Mouse (Mus musculus) macrophage (primary cell): ENCODE results near the gene Krt33a. TPM values are rescaled to one million over a fixed set of nuclear protein-coding genes. Genes with fewer than 3 reads are reported as not detected.

ENCODE experiments used
- H3K27ac ChIP-seq: fragments of 350-480 bp; formaldehyde crosslinking; 2 replicates; pipeline ENCODE4 v1.9.0; 2021
- H3K36me3 ChIP-seq: fragments of 350-480 bp; formaldehyde crosslinking; 2 replicates; pipeline ENCODE4 v1.9.0; 2021; ENCODE audit errors: inconsistent target
- H3K4me3 ChIP-seq: fragments of 350-480 bp; formaldehyde crosslinking; 2 replicates; pipeline ENCODE4 v1.9.0; 2021; ENCODE audit errors: inconsistent target
- H3K79me2 ChIP-seq: fragments of 350-480 bp; formaldehyde crosslinking; 2 replicates; pipeline ENCODE4 v1.9.0; 2021; ENCODE audit errors: inconsistent target
- WGBS: methylation state at CpG from one replicate; pipeline ENCODE4 v1.1.7; 2026; ENCODE audit warnings: inconsistent platforms; ENCODE audit not compliant: missing documents; 5-methylcytosine and 5-hydroxymethylcytosine counted together
- polyA plus RNA-seq: library from polyadenylated mRNA; stranded (reverse); fragments of 250-400 nt; gene quantifications from 3 replicates; pipeline ENCODE4 v1.2.4, GENCODE M21; 2018; ENCODE audit warnings: inconsistent platforms

The Krt33a gene
- polyA plus RNA-seq, 1 experiment from 2014 or later, result not detected

DNA sequence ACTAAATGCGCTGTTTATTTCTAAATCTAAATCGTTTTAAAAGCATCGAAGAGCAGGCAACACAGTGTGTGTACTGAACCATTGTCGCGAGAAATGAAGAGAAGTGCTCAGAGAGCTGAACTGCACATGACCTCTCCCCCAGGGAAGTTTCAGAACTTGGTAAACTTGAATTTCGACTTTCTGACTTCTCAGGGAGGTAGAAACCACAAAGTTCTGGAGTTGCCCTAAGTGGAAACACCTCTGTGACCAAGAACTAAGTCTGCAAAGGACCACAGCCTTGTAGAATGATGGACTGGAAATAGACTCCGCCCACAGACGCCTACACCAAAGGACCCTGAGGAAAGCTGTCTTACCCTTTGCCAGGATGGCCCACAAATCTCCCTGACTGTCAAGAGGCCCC is 10.1 kb downstream of the Krt33a start:
- Histone ChIP-seq H3K36me3 (no peaks in the 10 kb centered on the region), H3K79me2 (no peaks in the 10 kb centered on the region), H3K27ac (no peak overlapping the region), H3K4me3 (no peak overlapping the region)
- WGBS, result 84% methylated on average over 8 of the region's 8 CpGs

GRCm38 (mm10) chr11:100004846-100005245 is 11.2 kb downstream of the Krt33a start:
- Histone ChIP-seq H3K79me2 (no peaks in the 10 kb centered on the region), H3K27ac (no peak overlapping the region), H3K36me3 (no peaks in the 10 kb centered on the region), H3K4me3 (no peak overlapping the region)
- 28% methylated on average over 5 of the region's 6 CpGs for whole genome bisulfite sequencing

- H3K4me3 ChIP-seq, result no peak overlapping the region
- H3K27ac ChIP-seq, result no peak overlapping the region
- no peaks in the 10 kb centered on the region for H3K36me3 ChIP-seq
- WGBS, result 91% methylated on average over 7 of the region's 7 CpGs
- no peaks in the 10 kb centered on the region for H3K79me2 ChIP-seq
Observed at GRCm38 (mm10) chr11:99999091-99999490, 16.9 kb downstream of the Krt33a start.

GRCm38 (mm10) chr11:99994384-99994661 is 21.7 kb downstream of the Krt33a start:
- 62% methylated on average over 4 of the region's 4 CpGs for WGBS
- no peaks in the 10 kb centered on the region for H3K79me2 ChIP-seq
- H3K36me3 ChIP-seq, result no peaks in the 10 kb centered on the region
- no peak overlapping the region for H3K27ac ChIP-seq
- H3K4me3 ChIP-seq, result no peak overlapping the region

- Histone ChIP-seq H3K79me2 (no peaks in the 10 kb centered on the region), H3K27ac (no peak within 1 kb of the TSS), H3K36me3 (no peaks in the 10 kb centered on the region), H3K4me3 (no peak within 1 kb of the TSS)
- 29% methylated on average over 26 of the region's 26 CpGs for WGBS
Observed at GRCm38 (mm10) chr11:99993620-99994383, 22.2 kb downstream of the Krt33a start, which contains the start of gene Krtap17-1. Gene Krtap17-1 (minus strand): TSS chr11:99993994.

GRCm38 (mm10) chr11:99990571-99990970 is 25.4 kb downstream of the Krt33a start:
- WGBS, result 81% methylated on average over 3 of the region's 3 CpGs
- no peak overlapping the region for H3K27ac ChIP-seq
- H3K4me3 ChIP-seq, result no peak overlapping the region
- no peaks in the 10 kb centered on the region for H3K36me3 ChIP-seq
- H3K79me2 ChIP-seq, result no peaks in the 10 kb centered on the region

GRCm38 (mm10) chr11:99989881-99990405 is 26.1 kb downstream of the Krt33a start:
- WGBS, result 83% methylated on average over 6 of the region's 6 CpGs
- Histone ChIP-seq H3K36me3 (no peaks in the 10 kb centered on the region), H3K27ac (no peak overlapping the region), H3K4me3 (no peak overlapping the region), H3K79me2 (no peaks in the 10 kb centered on the region)

DNA sequence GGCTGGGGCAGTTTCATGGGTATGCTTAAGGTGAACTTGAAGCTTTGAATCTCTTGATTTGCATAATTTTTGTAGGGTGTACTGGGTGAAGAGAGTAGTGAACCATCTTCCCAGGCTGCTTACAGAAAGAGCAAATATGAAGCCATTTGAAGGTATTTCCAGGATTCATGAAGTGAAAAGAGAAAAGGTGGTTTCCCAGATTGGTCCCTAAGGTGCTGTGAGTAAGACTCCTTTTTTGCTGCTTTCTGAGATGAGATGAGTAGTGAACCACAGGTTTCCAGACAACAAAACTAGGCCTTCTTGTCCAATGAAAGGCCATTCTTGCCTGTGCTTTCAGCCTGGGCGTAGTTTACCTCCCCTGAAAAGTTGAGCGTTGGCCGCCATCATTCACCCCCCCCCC is 27.5 kb downstream of the Krt33a start:
- Histone ChIP-seq H3K4me3 (no peak overlapping the region), H3K27ac (no peak overlapping the region), H3K79me2 (no peaks in the 10 kb centered on the region), H3K36me3 (no peaks in the 10 kb centered on the region)
- WGBS, result 91% methylated on average over 3 of the region's 3 CpGs

DNA sequence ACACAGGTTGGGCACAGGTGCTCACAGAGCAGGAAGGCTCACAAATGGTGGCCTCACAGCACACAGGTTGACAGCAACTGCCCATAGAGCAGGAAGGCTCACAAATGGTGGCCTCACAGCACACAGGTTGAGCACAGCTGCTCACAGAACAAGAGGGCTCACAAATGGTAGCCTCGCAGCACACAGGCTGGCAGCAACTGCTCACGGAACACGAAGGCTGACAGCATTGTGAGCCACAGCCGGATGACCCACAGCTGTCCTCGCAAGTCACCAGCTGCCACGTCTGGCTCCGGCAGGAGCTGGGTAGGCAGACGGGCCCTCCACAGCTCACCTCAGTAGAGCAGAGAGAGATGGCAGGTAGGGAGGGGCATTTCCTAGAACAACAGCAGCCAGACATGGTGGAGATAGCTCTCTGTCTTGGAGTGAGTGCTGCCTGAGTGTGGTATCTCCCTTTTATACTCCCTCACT is 29.8 kb downstream of the Krt33a start, which contains the start of gene Krtap16-1:
Gene Krtap16-1, minus strand, starts transcription at position 418 of the 468 bp plus-strand sequence.
- Histone ChIP-seq H3K27ac (no peak within 1 kb of the TSS), H3K36me3 (no peaks in the 10 kb centered on the region), H3K4me3 (no peak within 1 kb of the TSS), H3K79me2 (no peaks in the 10 kb centered on the region)
- 93% methylated on average over 8 of the region's 8 CpGs for WGBS

- Histone ChIP-seq H3K27ac (no peak overlapping the region), H3K36me3 (no peaks in the 10 kb centered on the region), H3K79me2 (no peaks in the 10 kb centered on the region), H3K4me3 (no peak overlapping the region)
- 85% methylated on average over 20 of the region's 20 CpGs for WGBS
Observed at GRCm38 (mm10) chr11:99985291-99986092, 30.5 kb downstream of the Krt33a start.

- H3K79me2 ChIP-seq, result no peaks in the 10 kb centered on the region
- WGBS, result 75% methylated on average over 1 of the region's 1 CpGs
- H3K36me3 ChIP-seq, result no peaks in the 10 kb centered on the region
- no peak overlapping the region for H3K27ac ChIP-seq
- no peak overlapping the region for H3K4me3 ChIP-seq
Observed at GRCm38 (mm10) chr11:99983442-99983841, 32.6 kb downstream of the Krt33a start.

DNA sequence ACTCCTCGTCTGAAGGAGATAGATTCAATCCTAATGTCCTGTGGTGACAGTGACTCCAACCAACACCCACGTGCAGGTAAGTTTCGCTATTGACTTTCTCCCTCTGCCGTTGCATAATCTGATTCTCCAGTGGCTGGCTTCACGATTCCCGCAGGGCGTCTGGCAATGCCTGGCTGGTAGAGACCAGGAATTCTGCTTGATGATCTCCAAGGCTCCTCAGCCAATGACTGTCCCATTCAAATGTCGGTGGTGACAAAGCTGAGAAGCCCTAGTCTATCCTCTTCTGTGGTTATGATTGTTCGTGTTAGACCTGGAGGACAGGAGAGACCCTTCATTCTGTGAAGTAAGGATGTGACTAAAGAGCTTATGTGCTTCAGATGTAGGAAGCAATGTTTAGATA is 33.3 kb downstream of the Krt33a start:
- no peaks in the 10 kb centered on the region for H3K36me3 ChIP-seq
- H3K4me3 ChIP-seq, result no peak overlapping the region
- WGBS, result 89% methylated on average over 9 of the region's 9 CpGs
- H3K79me2 ChIP-seq, result no peaks in the 10 kb centered on the region
- no peak overlapping the region for H3K27ac ChIP-seq

- Histone ChIP-seq H3K36me3 (no peaks in the 10 kb centered on the region), H3K27ac (no peak within 1 kb of the TSS), H3K79me2 (no peaks in the 10 kb centered on the region), H3K4me3 (no peak within 1 kb of the TSS)
- WGBS, result 67% methylated on average over 5 of the region's 5 CpGs
Observed at GRCm38 (mm10) chr11:99978953-99979352, 37.1 kb downstream of the Krt33a start, which contains the start of gene Krtap29-1. Gene Krtap29-1 (minus strand): TSS chr11:99979053.

- H3K27ac ChIP-seq, result no peak overlapping the region
- H3K4me3 ChIP-seq, result no peak overlapping the region
- 23% methylated on average over 2 of the region's 2 CpGs for WGBS
- H3K79me2 ChIP-seq, result no peaks in the 10 kb centered on the region
- H3K36me3 ChIP-seq, result no peaks in the 10 kb centered on the region
Observed at GRCm38 (mm10) chr11:99965961-99966360, 50.1 kb downstream of the Krt33a start.

DNA sequence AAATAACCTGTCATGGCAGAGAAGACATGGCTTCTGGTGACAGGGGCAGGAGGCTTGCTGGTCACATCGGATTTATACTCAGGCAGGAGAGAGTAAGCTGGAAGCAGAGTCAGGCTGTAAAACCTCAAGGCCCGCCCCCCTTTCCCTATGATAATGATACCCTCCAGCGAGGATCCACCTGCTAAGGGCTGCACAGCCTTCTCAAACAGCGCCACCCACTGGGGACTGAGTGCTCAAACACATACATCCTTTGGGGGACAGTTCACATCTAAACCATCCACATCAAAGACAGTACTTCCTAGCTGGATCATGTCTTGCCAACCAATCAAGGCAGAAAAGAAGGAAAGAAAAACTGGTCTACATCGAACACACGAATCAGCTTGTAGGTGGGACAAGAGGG is 51.8 kb downstream of the Krt33a start:
- no peaks in the 10 kb centered on the region for H3K79me2 ChIP-seq
- no peak overlapping the region for H3K27ac ChIP-seq
- H3K4me3 ChIP-seq, result no peak overlapping the region
- 59% methylated on average over 6 of the region's 6 CpGs for WGBS
- no peaks in the 10 kb centered on the region for H3K36me3 ChIP-seq
